Mouse (Mus musculus) heart, embryonic 14.5 days (tissue): ENCODE data around the gene Sowaha. TPM values are rescaled to one million over a fixed set of nuclear protein-coding genes. Genes with fewer than 3 reads are reported as not detected.

Source experiments
- ATAC-seq: fragments of 200-750 bp; cut with Nextera tagmentation; 2 replicates; pipeline ENCODE4 v1.8.0; 2017; ENCODE audit warnings: low read depth, moderate TSS enrichment; ENCODE audit not compliant: insufficient number of reproducible peaks, insufficient read depth, low FRiP score
- H3K27ac ChIP-seq, 2 experiments: fragments of 200-500 bp in 1 of 2; fragments of 300-500 bp in 1 of 2; sonication (generic) in 1 of 2; replicated peaks in 1 of 2; 2 replicates each; pipeline ENCODE4 v1.5.1; 2012 to 2014; ENCODE audit warnings: low read depth in 2 of 2, low read length in 2 of 2, control low read depth in 1 of 2, mild to moderate bottlenecking in 1 of 2, mixed read lengths in 1 of 2; ENCODE audit not compliant: control insufficient read depth in 1 of 2, insufficient read depth in 1 of 2
- H3K27me3 ChIP-seq: fragments of 300-500 bp; sonication (generic); 2 replicates; pipeline ENCODE4 v1.6.1; 2014; ENCODE audit warnings: mild to moderate bottlenecking, low read length, control low read depth; ENCODE audit not compliant: control insufficient read depth, insufficient read depth
- H3K36me3 ChIP-seq: fragments of 300-500 bp; sonication (generic); 2 replicates; pipeline ENCODE4 v1.6.1; 2014; ENCODE audit warnings: mild to moderate bottlenecking, control low read depth, low read length, mixed read lengths; ENCODE audit not compliant: control insufficient read depth, insufficient read depth
- H3K4me1 ChIP-seq, 2 experiments: fragments of 200-500 bp in 1 of 2; fragments of 300-500 bp in 1 of 2; sonication (generic) in 1 of 2; 2 replicates each; pipeline ENCODE4 v1.6.1; 2012 to 2014; ENCODE audit warnings: low read length in 2 of 2, control low read depth in 1 of 2, mixed read lengths in 1 of 2; ENCODE audit not compliant: control insufficient read depth in 2 of 2, insufficient read depth in 2 of 2
- H3K4me2 ChIP-seq: fragments of 300-500 bp; sonication (generic); 2 replicates; pipeline ENCODE4 v1.6.1; 2014; ENCODE audit warnings: mild to moderate bottlenecking, low read length
- H3K4me3 ChIP-seq, 2 experiments: fragments of 200-500 bp in 1 of 2; fragments of 300-500 bp in 1 of 2; sonication (generic) in 1 of 2; 2 replicates each; pipeline ENCODE4 v1.5.1; 2012 to 2014; ENCODE audit warnings: low read length in 2 of 2, mild to moderate bottlenecking in 2 of 2, control low read depth in 1 of 2, low read depth in 1 of 2, moderate library complexity in 1 of 2; ENCODE audit not compliant: control insufficient read depth in 1 of 2, insufficient read depth in 1 of 2
- H3K9ac ChIP-seq: fragments of 300-500 bp; sonication (generic); 2 replicates; pipeline ENCODE4 v1.6.1; 2014; ENCODE audit warnings: mild to moderate bottlenecking, low read length
- H3K9me3 ChIP-seq: fragments of 300-500 bp; sonication (generic); 2 replicates; pipeline ENCODE4 v1.6.1; 2016; ENCODE audit warnings: low read length, control low read depth; ENCODE audit not compliant: control insufficient read depth
- WGBS: fragments of 180-500 bp; shearing (Covaris S2); extraction: QIAGEN DNeasy Blood & Tissue Kit; methylation state at CpG from one replicate; pipeline ENCODE4 v1.1.7; 2014; 5-methylcytosine and 5-hydroxymethylcytosine counted together
- polyA plus RNA-seq: library from polyadenylated mRNA; unstranded; fragments of >200 nt; fragmentation: Nextera tagmentation; extraction: Ambion mirVana; gene quantifications from 2 replicates; pipeline ENCODE4 v1.2.1, GENCODE M21; 2014

The Sowaha gene
- polyA plus RNA-seq, 1 experiment from 2014 or later = 0.18 TPM

DNA sequence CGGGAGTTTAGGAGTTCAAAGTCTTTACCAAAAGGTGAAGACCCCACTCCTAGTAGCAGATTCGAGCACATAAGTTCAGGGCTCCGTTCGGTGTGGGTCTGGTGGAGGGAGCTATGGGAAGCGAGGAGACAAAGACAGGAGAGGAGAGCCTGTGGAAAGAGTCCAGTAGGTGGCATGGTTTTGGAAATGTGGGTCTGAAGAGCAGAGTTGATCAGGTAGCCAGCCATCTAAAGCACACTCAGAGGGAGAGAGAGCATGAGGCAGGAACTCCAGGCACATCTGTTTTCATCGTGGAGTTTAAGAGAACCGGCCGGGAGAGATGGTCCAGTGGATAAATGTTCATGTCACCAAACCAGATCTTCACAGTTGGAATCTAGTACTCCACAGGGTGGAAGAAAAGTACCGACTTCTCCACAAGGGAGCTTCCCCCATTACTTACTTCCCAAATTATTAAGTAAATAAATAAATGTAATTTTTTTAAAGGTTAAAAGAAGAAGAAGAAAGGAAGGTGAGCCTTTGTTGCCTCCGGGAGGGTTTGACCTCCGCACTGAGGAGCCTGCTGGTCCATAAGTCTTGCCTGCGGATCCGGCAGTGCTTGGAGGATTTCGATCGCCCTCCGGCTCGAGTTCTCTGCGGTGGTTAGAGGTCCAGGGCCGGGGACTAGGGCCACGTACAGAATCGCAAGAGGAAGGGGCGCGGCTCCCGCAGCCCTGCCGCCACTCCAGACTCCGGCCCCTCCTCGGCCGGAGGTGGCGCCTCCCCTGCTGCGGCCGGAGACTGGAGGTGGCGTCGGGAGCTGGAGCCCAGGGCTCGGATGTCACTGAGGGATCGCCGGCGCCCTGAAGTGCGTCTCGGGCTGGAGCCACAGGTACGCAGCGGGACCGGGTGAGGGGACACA is 23.4 kb downstream of the Sowaha start, which contains the start of the genes Gm10447 and Shroom1:
TSS of gene Gm10447 (minus strand) at position 637 of the 898 bp plus-strand sequence.
TSS of gene Shroom1 (plus strand) at position 732 of the 898 bp plus-strand sequence.
- peak within 1 kb of the TSS; percentile 61 to 69 for H3K4me3 ChIP-seq
- H3K27ac ChIP-seq = peak within 1 kb of the TSS in 1 of 2 experiments; percentile 64; a peak in 2 of 4 replicates
- peak; percentile 63 for ATAC-seq
- H3K4me1 ChIP-seq = no peaks in the 10 kb centered on the region
- WGBS = 2% methylated on average over 42 of the region's 42 CpGs
- no peaks in the 10 kb centered on the region for H3K9me3 ChIP-seq
- H3K27me3 ChIP-seq = peaks cover 8% of the 10 kb centered on the region
- H3K4me2 ChIP-seq = peak within 1 kb of the TSS; percentile 93
- H3K36me3 ChIP-seq = no peaks in the 10 kb centered on the region
- H3K9ac ChIP-seq = peak within 1 kb of the TSS; percentile 74

GRCm38 (mm10) chr11:53453031-53453430 is 27.0 kb downstream of the Sowaha start:
- 84% methylated on average over 5 of the region's 5 CpGs for WGBS
- no peak overlapping the region for H3K4me2 ChIP-seq
- H3K9me3 ChIP-seq = no peaks in the 10 kb centered on the region
- no peak overlapping the region for H3K4me3 ChIP-seq
- H3K9ac ChIP-seq = no peak overlapping the region
- H3K27me3 ChIP-seq = no peaks in the 10 kb centered on the region
- no peak for ATAC-seq
- H3K27ac ChIP-seq = no peak overlapping the region
- H3K4me1 ChIP-seq = peaks cover 0 to 4% of the 10 kb centered on the region in 2 experiments; a peak in 2 of 4 replicates
- H3K36me3 ChIP-seq = no peaks in the 10 kb centered on the region

- Histone ChIP-seq H3K4me1 (peaks cover 0 to 4% of the 10 kb centered on the region in 2 experiments; a peak in 2 of 4 replicates), H3K27ac (no peak overlapping the region), H3K9me3 (no peaks in the 10 kb centered on the region), H3K27me3 (no peaks in the 10 kb centered on the region), H3K4me3 (no peak overlapping the region), H3K9ac (no peak overlapping the region), H3K4me2 (no peak overlapping the region), H3K36me3 (no peaks in the 10 kb centered on the region)
- ATAC-seq = no peak
- 92% methylated on average over 9 of the region's 9 CpGs for WGBS
Observed at GRCm38 (mm10) chr11:53452396-53452795, 27.7 kb downstream of the Sowaha start.

- no peak overlapping the region for H3K27ac ChIP-seq
- no peak overlapping the region for H3K4me3 ChIP-seq
- peaks cover 0 to 4% of the 10 kb centered on the region in 2 experiments; a peak in 2 of 4 replicates for H3K4me1 ChIP-seq
- no peaks in the 10 kb centered on the region for H3K36me3 ChIP-seq
- no peak for ATAC-seq
- no peak overlapping the region for H3K4me2 ChIP-seq
- H3K27me3 ChIP-seq = no peaks in the 10 kb centered on the region
- H3K9me3 ChIP-seq = no peaks in the 10 kb centered on the region
- WGBS = 55% methylated on average over 2 of the region's 2 CpGs
- H3K9ac ChIP-seq = no peak overlapping the region
Observed at GRCm38 (mm10) chr11:53451361-53451760, 28.7 kb downstream of the Sowaha start.

DNA sequence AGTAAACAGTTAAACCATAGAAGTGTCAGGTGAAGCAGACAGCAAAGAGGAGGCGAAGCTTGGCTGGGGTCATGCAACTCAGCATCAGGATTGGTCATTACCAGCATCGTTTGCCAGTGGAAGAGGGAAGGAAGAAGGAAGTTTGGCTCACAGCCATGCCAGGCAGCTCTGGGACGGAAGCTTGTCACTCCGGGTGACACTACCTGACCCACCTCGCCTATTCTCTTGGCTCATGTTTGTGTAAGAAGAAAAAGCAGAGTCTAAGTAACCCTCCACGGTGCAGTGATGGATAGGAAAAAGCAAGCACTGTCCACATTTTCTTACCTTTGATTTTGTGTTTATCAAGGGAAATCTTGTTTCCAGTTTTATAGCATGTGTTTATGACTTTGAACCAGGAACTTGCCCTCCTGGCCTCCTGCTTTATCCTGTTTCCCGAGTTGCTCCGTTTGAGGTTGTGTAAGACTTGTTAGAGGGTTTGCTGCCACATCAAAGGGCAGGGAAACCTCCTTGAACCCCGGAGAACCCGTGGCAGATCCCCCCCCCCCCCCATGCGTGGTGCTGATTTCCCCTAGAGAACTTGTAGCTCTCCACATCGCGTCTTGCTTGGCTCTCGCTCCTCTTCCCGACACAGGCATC is 29.9 kb downstream of the Sowaha start:
- no peak overlapping the region for H3K9ac ChIP-seq
- no peaks in the 10 kb centered on the region for H3K36me3 ChIP-seq
- no peak overlapping the region for H3K27ac ChIP-seq
- no peak overlapping the region for H3K4me2 ChIP-seq
- no peaks in the 10 kb centered on the region for H3K9me3 ChIP-seq
- 28% methylated on average over 15 of the region's 15 CpGs for WGBS
- no peak for ATAC-seq
- peaks cover 3 to 4% of the 10 kb centered on the region in 2 experiments; a peak in 2 of 4 replicates for H3K4me1 ChIP-seq
- no peaks in the 10 kb centered on the region for H3K27me3 ChIP-seq
- no peak overlapping the region for H3K4me3 ChIP-seq

- no peak overlapping the region for H3K27ac ChIP-seq
- no peaks in the 10 kb centered on the region for H3K9me3 ChIP-seq
- WGBS = 72% methylated on average over 1 of the region's 1 CpGs
- H3K9ac ChIP-seq = no peak overlapping the region
- ATAC-seq = no peak
- no peak overlapping the region for H3K4me3 ChIP-seq
- H3K4me1 ChIP-seq = peaks cover 3 to 4% of the 10 kb centered on the region in 2 experiments; a peak in 2 of 4 replicates
- H3K4me2 ChIP-seq = no peak overlapping the region
- no peaks in the 10 kb centered on the region for H3K27me3 ChIP-seq
- no peaks in the 10 kb centered on the region for H3K36me3 ChIP-seq
Observed at GRCm38 (mm10) chr11:53448529-53448928, 31.5 kb downstream of the Sowaha start.

DNA sequence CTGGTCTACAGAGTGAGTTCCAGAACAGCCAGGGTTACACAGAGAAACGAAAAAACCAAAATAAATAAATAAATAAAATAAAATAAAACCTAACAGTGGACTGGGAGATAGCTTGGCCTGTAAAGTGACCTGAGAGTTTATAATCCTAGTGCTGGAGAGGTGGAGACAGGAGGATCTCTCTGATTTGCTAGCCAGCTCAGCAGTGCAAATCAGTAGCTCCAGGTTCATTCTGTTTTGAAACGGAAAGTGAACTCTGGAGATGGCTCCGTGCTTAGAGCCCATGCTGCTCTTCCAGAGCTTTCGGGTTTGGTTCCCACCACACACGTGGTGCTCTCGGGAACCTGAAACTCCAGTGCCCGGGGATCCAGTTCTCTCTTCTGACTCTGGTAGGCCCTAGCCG is 32.1 kb downstream of the Sowaha start:
- no peak for ATAC-seq
- H3K9ac ChIP-seq = no peak overlapping the region
- H3K9me3 ChIP-seq = no peaks in the 10 kb centered on the region
- H3K27me3 ChIP-seq = no peaks in the 10 kb centered on the region
- no peaks in the 10 kb centered on the region for H3K36me3 ChIP-seq
- H3K27ac ChIP-seq = no peak overlapping the region
- no peak overlapping the region for H3K4me3 ChIP-seq
- H3K4me2 ChIP-seq = no peak overlapping the region
- 83% methylated on average over 8 of the region's 8 CpGs for WGBS
- H3K4me1 ChIP-seq = peaks cover 3 to 4% of the 10 kb centered on the region in 2 experiments; a peak in 2 of 4 replicates
